Mouse (Mus musculus): ENCODE measurements around the gene 2610301B20Rik.

DNA sequence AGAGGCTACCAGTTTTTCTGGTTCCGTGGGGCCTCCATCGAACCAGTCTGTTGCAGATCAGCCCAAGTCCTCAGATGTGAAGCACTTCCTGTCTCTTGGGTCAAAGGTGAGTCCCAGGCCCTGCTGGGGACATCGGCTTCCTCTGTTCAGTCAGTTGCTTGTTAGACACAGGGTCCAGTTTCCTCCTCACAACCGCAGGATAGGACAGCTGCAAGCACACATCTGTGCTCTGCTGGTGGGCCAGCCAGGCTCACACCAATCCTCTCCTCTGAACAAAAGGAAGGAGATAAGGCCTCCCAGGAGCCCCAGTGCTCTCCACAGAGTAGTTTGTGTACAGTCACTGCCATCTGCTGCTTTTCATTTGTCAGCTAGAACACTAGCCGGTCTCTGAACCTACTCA lies 44.8 kb downstream of the 2610301B20Rik start:
- TF ChIP-seq CTCF (IDR thresholded peaks at IDR 0.05; ENCODE audit: low read depth, low read length) = no peak
- no peak for TF ChIP-seq POLR2A (IDR thresholded peaks at IDR 0.05; ENCODE audit: borderline replicate concordance, low read depth, low read length)
